Mouse (Mus musculus) 3134 (cell line): ENCODE data around the gene Dync2h1.
A peak's percentile ranks its signal among the peaks of the same experiment; 100 is the strongest.
"Not testable (repeated sequence)": the region's sequence is repeated elsewhere in the genome, so short reads cannot be mapped to it uniquely, and the experiment has no call there.

Experiments
- DNase-seq: peaks from one replicate; pipeline ENCODE4 v3.0.0-alpha.2; 2011; ENCODE audit warnings: low spot score; ENCODE audit not compliant: insufficient read length; ENCODE audit errors: extremely low read depth

Gene Dync2h1

GRCm38 (mm10) chr9:7184172-7184896, at the start of gene Dync2h1, which contains the start of gene Dcun1d5:
Dync2h1 (minus strand) TSS chr9:7184446.
Dcun1d5 (plus strand) TSS chr9:7184520.
- peak; percentile 84 for DNase-seq

GRCm38 (mm10) chr9:7221460-7221859, 37.2 kb upstream of the Dync2h1 start:
- DNase-seq = no peak

DNA sequence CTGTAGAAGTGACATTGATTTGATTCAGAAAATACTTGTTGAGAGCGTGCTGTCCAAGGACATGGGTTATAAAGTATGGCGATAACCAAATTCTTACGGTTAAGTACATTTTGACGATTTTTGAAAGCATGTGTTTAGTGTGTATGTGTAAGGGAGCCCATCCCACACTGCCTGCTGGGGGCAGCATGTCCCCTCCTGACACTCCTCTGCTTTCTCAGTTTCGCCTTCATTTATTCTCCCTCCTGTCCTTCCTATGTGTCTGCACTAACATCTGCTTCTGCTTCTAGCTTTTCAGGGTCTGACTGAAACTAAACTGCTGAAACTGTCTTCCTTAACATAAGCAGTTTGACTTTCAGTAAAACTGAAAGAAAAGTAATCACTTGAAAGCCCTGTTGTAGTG, 36.8 kb upstream of the Dync2h1 start:
- no peak for DNase-seq

DNA sequence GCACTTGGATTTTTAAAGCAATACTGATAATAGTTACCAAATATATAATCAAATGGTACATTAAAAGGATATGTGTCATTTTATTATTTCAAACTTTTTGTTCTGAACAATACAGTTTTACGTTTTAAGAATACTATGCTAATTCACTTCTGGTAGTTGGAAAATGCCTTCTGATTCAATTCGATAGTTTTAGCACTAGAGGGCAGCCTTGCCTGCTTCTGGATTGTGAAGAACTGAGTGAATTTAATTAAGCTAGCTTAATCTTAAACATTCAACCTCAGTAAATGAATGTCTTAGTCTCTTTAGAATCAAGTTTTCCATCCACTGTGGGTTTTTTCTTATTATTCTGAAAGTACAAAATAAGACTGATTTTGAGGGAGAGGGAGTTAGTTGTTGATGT, 32.0 kb upstream of the Dync2h1 start:
- no peak for DNase-seq

DNA sequence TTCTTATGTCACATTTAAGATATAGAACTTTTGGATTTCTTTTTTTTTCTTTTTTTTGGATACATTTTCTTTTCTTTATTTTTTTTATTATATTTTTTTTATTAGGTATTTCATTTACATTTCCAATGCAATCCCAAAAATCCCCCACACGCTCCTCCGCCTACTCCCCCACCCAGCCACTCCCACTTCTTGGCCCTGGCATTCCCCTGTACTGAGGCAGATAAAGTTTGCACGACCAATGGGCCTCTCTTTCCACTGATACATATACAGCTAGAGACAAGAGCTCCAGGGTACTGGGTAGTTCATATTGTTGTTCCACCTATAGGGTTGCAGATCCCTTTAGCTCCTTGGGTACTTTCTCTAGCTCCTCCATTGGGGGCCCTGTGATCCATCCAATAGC, 6.4 kb upstream of the Dync2h1 start:
- DNase-seq = not testable (repeated sequence)

DNA sequence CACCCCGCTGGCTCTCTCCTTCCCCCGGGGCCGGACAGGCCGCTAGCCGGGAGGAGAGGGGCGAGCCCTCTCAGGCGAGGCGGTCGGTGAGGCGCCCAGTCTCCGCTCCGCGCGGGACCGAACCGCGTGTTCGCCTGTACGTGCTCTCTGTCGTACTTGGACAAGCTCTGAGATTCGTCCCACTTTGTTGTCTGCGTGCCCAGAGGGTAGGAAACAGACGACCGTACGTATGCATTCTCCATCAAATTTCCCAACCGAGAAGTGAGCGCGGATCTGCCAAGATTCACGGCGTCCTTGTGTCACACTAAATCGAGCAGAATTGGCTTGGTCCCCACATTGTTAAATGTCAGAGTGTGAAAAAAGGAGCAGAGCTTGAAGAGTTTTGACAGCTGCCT, 648 bp upstream of the Dync2h1 start:
- no peak for DNase-seq

- DNase-seq = peak; percentile 70
These were observed 7.3 kb downstream of the Dync2h1 start for GRCm38 (mm10) chr9:7176618-7177610.

- DNase-seq = no peak
These were observed 10.5 kb downstream of the Dync2h1 start for GRCm38 (mm10) chr9:7173756-7174155.

- DNase-seq = no peak
These were observed 16.8 kb downstream of the Dync2h1 start for GRCm38 (mm10) chr9:7167339-7167998.

- no peak for DNase-seq
These were observed 23.6 kb downstream of the Dync2h1 start for GRCm38 (mm10) chr9:7160688-7161087.

DNA sequence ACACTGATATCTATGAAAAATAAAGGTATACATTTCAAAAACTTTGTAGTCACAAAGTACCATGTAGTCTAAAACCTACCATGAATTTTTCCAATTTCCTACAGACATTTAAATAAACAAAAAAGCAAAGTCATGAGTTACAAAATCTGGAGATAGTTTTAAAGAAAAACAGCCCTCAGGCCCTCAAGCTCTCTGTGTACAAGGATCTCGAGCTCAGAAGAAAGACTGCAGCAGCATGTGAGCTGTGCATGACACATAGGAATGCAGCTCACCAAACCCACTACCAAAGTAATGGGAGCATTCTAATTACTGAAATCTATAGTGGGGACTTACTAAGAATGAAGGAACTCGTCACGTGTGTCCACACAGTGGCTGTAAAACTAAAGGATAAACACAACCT, 24.5 kb downstream of the Dync2h1 start:
- DNase-seq = no peak

GRCm38 (mm10) chr9:7158605-7159004, 25.6 kb downstream of the Dync2h1 start:
- DNase-seq = no peak

GRCm38 (mm10) chr9:7154391-7154790, 29.9 kb downstream of the Dync2h1 start:
- no peak for DNase-seq

DNA sequence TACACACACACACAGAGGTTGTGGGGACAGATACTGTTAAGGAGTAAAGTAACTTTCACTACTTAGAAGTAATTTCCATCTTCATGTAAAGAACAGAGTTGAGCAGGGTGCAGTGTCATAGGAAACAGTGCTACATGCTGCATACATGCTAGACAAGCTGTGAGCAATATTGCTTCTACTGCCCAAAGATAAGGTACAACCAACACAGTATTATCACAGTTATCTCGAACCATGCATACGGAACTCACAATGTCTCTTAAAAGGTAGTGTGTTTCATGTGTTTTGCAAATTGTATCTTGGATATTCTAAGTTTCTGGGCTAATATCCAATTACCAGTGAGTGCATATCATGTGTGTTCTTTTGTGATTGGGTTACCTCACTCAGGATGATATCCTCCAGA, 61.4 kb downstream of the Dync2h1 start:
- no peak for DNase-seq

GRCm38 (mm10) chr9:7110166-7110565, 74.1 kb downstream of the Dync2h1 start:
- DNase-seq = no peak

GRCm38 (mm10) chr9:7101361-7101760, 82.9 kb downstream of the Dync2h1 start:
- DNase-seq = no peak

DNA sequence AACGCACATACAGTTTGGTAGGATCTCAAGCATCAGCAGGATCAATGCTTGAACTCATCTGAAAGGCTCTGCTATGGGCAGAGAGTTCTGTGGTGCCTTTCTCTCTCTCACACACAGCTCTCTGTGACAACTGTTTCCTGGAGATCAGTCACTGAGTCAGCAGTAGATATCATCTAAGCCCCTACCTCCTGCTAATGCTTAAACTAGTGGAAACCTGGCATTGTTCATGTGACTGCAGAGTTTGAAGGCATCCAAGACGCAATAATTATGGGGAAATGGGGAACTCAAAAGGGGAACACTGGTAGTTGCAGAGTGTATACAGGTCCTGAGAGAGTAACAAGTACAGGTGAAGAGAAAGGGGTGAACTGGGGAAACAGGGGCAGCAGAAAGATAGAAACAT, 109.6 kb downstream of the Dync2h1 start:
- DNase-seq = no peak

DNA sequence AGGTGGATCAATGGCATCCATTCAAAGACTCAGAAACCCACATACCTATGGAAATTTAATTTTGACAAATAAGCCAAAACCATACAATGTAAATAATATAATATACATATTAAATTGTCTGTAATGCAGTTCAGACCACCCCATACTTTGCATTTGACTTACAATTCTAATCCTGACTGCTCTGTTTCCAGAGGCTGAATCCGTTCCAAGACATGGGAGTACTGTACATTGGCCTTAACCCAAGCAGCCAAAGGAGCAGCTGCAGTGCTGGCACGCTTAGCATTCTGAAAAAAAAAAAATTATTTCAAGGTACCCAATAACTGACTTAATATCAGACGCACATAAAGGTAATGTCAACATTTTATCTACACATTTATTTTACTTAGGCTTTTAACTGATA, 113.4 kb downstream of the Dync2h1 start:
- DNase-seq = no peak

GRCm38 (mm10) chr9:7050588-7050987, 133.7 kb downstream of the Dync2h1 start:
- DNase-seq = no peak

DNA sequence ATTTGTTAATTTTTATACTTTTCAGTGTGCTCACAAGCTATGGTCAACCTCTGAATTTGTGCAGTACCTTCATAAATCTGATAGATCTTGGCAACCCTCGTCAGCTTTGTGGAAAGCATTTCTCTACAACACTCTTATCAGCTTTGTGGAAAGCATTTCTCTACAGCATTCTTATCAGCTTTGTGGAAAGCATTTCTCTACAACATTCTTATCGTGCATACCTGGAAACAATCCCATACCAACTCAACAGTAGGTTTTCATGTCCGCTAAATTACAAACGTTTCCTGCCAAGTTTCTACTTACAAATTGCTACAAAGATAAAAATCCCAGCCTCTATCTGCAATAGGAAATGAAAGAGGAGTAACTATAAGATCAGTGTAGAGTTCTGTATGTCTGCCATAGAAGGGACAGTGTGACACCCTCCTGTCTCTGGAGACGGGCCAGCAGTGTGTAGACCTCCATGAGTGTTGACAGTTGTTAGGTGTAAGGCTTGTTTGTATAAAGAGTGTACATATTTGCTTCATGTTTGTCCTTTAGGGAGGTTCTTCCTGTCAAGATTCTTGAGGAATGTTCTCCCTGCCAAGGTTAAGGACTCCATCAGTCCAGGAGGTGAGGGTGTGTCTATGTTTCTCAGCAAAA, 141.5 kb downstream of the Dync2h1 start:
- DNase-seq = no peak

- DNase-seq = no peak
These were observed 143.0 kb downstream of the Dync2h1 start for GRCm38 (mm10) chr9:7041231-7041630.
